Mouse (Mus musculus) gastrocnemius, adult 8-10 months (tissue): ENCODE measurements around the gene Gm45213. TPM values are rescaled to one million over a fixed set of nuclear protein-coding genes. Genes with fewer than 3 reads are reported as not detected.

ENCODE experiments used
- DNase-seq, 2 experiments: peaks; one replicate each; pipeline ENCODE4 v3.0.0; 2022; ENCODE audit warnings: low spot score in 2 of 2
- total RNA-seq, 4 experiments: library from RNA; stranded (reverse); gene quantifications; 2 replicates each; pipeline ENCODE4 v1.2.4; 2022

Gene Gm45213
- not detected for total RNA-seq

DNA sequence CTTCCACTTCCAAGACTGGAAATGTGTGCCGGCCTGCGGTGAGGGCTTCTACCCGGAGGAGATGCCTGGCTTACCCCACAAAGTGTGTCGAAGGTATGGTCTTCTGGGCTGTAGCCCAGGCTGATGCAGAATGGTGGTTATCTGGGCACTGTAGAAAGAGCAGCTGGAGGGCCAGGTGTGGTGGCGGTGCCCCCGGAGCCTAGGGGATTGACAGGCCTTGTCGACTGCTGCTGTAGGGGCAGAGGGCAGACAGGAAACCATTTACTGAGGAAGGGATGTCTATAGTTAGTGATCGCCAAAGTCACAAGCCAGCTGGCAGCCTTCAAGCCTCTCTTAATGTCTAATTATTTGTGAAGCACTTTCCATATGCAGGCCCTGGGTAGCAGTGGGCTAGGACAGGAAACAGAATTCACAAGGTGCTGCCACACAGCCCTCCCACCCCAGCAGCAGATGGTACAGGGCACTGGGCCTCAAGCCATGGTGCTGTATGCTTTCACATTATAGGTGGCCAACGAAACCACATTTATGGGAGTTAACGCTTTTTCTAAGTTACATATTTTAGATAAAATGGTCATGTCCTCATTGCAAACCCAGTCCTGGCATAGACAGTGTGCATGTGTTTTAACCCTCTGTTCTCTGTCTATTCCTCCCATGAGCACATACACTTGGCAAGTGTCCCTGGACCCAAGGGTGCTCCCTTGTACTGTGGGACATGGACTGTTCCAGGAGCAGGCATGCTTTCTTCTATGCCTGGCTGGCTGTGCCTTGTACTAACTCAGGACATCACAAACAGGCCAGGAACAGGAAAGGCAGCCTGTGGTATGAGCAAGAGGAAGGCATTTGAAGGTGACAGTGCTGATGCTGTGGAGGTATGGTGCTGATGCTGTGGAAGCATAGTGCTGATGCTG is at the start of gene Gm45213:
TSS of gene Gm45213 (plus strand) at position 51 of the 908 bp plus-strand sequence.
- DNase-seq: no peak

DNA sequence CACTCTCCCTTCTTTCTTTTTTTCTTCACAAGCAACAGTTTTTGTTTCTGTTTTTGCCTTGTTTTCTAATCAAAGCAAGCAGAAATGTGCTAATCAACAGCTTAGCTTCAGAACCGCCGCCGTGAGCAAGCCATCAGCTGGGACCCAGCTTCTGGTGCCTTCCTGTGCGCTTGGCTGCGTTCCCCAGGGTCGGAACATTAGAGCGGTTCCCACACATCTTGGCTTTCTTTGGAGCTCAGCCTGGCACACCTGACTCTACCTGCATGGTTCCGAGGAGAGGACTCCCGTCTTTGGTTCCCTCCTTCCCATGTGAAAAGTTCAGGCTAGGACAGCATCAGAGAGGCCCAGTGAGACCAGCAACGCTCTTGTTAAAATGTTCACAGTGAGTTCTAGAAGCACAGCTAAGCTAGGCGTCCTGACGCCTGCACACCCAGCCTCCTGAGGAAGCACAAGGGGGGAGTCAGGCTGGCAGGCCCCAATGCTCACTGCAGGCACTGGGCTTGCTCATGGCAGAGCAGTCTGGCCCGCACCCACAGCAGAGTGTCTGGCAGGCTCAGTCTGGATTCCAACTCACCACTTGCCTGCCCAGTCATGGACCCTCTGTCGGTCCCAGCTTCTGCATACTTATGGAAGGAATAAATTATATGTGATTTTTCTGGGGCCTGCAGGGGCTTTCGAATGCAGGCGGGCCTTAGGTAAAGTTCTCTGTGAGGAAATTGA is 42.2 kb upstream of the Gm45213 start:
- no peak for DNase-seq

DNA sequence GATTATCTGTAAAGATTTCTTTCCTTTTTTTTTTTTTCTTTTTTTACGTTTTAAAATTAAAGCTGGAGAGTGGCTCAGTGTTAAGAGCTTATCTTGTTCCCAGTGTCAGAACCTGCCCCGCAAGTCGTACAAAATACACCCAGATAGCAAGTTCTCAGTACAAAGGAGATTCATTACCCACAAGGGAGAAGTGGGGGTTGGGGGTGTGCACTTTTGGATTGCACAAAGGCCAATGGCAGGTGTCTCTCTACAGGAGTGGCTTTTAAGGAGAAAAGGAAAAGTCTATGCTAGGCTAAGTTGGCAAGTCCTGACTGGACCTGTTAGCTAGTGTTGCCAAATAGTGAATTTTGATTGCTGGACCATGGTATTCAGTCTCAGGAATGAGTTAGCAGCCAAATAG is 41.6 kb upstream of the Gm45213 start:
- no peak for DNase-seq

DNA sequence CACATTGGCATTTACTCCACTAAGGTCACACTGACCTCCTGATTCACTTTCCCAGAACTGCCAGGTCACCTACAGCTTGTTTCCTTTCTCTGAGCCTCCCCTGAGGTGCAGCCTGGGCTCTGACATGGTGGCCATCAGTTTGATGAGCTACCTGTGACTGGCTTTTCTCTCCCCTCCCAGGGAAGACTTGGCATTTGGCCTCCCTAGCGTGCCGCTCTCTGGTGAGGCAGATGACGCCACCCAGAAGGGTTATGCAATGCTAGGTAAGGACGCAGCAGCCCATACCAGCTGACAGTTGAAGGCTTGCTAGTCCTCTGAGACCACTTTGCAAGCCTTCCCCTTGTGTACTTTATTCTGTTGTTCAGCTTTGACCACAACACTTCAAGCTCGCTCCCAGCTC is 40.0 kb upstream of the Gm45213 start:
- DNase-seq: no peak

DNA sequence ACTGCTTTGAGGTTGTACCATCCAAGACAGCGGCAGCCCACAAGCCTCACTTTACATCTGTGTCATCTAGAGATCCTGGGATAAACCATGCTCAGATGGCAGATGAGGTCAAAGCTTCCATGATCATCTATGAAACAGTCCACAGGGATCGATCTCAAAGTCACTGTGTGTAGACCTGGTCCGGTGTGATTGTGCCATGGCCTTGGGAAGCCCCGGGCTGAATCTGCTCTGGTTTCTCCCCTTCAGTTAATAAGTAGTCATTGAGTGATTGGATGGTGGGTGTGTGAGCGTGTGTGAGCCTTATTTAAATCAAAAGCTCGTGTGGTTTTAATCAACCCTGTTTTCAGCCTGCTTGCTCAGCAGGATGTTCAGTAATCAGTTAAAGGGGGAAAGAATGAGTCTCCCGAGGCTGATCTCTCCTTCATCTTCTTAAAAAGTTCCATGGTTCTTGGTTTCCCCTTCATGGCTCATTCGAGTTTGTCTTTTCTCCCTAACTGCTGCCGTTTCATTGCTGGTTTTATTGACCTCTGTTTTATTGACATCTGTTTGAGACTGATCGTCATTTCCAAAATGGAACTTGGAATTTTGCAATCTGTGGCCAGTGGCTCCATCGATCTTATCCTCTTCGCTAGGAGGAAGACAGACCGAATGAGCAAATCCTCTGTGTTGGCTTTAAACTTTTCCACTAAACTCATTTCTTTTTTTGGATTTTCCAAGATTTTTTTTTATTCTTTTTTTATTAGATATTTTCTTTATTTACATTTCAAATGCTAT is 39.4 kb upstream of the Gm45213 start:
- no peak for DNase-seq

DNA sequence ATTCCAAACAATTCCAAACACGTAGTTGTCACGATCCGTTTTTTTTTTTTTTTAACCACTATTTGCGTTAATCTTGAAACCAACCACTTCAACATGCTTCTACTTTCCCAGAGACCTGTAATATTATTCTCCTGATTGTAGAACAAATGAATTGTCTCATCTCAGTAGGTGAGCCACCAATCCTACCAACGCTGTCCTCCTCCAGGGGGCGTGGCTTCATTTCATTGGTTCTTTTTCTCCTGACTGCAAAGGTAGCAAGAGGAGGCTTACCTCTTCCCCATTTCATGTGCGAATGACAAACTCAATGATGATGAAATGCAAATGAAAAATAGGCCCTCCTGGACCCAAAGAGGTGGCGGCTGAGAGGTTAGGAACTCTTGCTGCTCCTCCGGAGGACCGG is 38.3 kb upstream of the Gm45213 start:
- DNase-seq: no peak

DNA sequence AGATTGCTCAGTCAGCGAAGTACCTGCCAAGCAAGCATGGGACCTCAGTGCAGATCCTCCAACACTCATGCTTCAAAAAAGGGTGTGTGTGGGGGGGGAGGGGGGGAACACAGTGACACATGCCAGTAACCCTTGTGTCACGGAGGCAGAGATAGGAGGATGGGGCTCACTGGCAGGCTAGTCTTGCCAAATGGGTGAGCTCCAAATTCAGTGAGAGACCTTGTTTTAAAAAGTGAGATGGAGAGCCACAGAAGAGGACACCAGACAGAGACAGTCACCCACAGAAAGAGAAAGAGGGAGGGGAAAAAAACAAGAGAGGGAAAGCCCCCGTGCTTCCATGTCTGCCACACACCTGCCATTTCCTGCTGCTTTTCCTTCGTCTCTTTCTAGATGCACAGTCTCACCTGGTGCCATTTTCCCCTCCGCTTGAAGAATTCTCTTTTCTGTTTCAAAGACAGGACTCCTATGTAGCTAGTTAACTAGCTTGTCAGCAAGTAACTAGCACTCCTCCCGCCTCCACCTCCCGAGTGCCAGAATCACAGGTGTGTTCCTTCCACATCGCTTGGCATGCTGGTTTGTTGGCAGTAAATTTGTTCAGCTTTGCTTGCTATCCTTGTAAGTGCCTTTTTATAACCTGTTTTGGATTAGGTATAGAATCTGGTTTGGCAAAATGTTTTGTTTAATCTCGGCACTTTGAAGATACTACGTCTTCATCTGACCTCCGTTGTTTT is 35.1 kb upstream of the Gm45213 start:
- DNase-seq: no peak

DNA sequence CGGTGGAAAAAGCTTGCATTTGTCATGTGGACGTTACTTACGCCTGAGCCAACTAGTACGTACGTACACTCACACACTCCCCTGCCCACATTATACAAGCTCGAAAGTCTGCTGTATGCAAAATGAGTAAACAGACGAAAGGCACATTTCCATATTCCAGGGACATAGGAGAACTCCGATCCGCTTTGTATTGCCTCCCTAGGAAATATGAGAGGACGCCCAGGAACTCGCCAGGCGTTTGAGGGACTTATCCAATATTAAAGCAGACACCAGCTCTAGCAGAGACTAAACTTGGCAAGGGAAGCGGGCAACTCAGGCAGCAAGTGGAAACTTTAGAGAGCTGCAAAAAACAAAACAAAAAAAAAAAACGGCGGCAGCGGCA is 34.5 kb upstream of the Gm45213 start:
- DNase-seq: no peak

DNA sequence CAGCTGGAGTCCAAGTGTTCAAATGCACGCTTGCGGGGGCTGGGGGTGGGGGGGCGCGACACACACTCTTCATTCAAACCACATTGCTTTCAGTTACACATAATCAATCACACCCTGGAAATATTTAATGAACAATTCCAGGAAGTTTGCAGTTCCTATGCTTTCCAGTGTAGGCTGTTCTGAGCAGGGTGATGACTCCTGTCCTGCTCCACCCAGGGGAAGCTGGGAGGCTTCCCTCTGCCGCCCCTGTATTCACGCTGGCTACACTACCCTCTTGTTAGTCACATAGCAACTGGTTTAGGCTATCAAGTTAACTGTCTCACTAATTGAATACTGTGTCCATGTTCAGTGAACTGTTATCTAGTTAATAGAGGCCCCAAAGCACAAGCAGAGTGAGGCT is 32.9 kb upstream of the Gm45213 start:
- DNase-seq: no peak

DNA sequence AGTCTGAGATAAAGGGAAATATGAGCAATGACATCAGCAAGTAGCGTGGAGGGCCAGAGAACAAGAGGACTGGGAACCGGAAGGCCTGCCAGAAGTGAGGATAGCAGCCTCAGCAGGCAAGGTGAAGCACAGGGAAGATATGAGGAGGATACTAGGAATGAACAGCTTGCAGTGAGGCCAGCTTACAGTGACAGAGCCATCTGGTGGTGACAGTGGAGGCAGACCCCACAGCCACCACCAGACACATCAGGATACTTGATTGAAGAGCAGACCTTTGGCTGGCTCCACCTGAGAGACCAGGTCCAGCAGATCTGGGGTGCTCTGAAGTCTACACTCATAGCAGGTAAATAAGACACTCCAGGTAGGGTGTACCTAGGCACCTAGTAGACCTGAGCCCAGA is 15.7 kb upstream of the Gm45213 start:
- DNase-seq: no peak

DNA sequence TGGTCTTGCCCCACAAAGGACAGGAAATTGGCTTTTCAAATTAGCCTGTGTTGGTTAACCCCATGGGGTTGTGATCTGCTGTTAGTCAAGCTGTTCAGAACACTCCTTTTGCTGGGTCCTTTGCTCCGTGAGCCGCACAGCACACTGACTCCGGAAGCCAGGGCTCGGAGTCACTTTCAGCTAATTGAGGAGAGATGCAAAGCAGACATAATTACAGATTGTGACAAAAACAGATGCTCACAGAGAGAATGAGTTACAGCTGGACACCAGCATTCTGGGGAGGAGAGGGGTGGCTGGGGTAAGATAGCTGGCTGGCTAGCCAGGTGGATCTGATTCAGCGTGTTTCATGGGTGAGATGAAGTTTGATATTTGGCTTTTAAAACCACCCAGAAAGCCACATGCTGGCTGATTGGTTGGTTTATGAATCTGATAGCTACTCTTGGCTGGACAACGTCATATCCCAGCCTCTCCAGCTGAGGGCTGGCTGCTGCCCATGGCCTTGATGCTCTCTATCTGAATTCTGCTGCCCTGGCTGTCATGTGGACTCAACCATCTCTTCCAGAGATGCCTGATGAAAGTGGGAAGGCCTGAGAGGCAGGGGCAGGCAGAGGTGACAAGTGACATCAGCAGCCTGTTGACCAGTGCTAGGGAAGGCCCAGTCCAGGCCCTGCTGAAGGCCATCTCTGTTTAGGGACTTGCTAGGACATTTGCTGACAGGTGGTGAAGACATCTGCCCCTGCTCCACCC is 14.5 kb upstream of the Gm45213 start:
- no peak for DNase-seq

DNA sequence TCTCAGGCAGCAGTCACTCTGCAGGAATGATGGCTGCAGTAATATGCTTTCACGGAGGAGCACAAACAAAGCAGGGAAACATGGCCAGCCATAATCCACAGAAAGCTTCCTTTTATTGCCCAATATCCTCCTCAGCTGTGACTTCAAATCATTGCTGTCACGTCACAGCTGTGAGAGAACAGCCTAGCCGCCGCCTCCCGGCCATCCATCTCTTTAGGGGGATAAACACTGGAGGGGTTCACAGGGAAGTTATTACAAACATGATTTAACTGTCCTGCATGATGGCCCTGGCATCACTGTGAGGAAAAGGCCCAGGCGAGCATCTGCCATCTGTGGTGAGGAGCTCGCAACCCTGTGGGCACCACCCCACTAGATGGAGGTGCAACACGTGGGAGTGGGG is 6.6 kb upstream of the Gm45213 start:
- no peak for DNase-seq

DNA sequence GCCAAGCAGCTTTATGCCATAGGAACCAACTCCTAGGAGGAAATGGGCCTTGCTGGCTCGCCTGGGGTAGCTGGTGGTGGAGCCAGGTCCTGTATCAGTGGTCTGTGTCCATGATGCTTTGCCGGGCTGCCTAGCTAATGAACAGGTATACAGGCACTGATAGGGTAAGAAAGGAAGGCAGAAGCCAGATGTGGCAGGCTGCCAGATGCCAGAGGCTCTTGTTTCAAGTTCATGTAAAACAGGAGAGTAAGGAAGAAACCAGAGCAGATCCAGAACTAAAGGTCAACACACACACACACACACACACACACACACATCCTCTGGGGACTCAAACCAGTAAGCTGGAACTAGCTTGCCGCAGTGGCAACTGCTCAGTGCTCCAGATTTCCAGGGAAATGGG is 5.1 kb upstream of the Gm45213 start:
- DNase-seq: no peak

DNA sequence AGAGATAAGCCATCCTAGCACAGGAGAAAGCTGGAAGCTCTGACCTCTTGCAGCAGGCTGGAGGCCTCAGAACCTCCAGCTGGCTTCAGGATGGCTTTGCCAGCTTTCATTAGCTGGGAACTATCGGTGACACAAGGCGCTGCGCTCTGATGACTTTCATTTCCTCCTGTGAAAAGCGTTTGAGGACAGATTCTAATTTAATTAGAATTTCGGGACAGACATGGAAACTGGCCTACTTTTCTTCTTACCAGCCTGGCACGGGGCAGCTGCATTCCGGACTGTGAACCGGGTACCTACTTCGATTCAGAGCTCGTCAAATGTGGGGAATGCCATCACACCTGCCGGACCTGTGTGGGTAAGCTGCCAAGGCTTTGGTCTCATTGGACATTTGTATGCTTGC is 4.7 kb upstream of the Gm45213 start:
- DNase-seq: no peak

DNA sequence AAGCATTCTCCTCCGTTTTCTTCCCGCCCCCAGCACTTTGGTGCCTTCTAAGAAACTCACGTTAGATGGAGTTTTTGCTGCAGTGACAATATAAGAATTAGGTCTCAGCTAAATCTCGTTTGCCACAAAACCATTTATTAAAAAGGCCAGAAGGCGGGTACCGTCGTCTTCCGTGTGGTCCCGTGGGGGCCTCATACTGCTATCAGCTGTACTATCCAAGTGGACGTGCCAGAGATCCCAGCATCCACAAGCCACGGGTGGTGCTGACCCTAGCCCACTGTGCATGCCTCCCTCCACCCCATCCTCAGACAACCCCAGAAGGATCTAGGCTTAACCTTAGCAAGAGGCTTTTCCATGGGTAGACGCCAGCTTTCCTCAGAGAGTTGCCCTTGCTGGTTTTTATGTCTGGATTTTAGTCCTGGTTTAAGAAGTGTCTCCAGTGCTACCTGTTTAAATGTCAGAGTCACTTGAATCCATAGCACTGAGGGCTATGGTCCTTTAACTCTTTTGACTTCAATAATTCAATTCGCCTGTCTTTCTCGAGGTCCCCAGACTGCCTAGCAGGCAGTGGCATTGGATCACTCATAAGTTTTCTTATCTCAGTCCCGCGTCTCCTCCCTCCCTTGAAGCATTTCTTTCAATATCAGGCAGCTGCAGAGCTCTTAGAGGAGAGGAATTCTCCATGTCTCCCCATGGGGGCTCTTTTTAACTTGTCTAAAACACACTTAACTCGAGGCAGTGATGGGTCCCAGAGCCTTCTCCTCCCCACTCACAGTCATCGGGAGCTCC is 3.2 kb upstream of the Gm45213 start:
- no peak for DNase-seq

DNA sequence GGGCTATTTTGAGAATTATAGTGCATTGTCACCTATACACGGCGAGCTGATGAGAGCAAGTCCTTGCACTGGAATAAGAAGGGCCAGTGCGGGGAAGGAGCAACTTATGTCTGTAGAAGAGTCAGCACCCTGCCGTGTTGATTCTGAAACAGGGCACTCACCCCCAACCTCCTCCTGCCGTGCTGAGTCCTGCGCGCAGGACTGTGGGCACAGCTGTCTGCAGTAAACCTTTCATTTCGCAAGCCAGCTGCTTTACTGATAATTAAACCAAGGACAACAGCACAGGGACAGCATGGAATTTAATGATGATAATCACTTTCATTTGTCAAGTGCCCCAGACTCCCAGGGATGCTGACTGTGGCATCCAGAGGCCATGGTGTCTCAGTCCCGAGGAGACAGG is 1.2 kb downstream of the Gm45213 start:
- no peak for DNase-seq

DNA sequence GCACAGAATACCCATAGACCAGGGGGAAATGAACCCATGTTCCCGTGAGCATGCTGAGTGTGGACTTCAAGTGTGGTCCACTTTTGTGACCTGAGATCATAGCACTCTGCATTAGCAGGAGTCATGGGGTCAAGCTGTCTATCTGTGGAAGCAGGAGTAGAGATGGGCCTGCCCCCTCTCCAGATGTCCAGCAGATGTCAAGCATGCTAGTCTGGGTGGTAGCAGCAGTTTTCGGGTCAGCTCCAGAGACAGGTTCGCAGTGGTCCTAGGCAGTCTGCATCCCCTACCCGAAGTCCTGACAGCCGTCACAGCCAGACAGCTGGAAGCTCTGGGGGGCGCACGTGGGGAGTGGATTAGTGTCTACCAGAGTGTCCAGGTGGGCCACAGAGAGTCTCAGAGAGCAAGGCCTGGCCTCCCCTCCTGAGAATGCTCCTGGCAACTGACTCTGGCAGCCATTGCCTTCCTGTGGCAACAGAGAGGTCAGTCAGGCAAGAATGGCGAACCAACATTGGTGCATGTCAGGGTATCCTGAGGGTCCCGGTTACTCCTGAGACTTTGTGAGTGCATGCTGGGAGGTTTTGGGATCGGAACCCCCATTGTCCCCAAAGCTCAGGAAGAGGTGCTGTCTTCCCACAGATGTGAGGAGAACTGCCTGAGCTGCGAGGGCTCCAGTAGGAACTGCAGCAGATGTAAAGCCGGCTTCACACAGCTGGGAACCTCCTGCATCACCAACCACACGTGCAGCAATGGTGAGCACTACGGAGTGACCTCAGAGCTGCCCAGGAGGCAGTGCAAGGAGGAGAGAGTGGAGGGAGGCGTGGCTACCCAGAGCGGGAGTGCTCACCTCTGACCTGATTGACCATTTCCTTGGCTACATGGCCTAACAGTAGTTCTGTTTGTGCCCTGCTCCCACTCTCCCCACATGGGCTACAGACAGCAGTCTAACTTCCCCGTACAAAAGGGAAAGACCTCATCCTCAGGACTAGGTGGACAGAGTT is 3.8 kb downstream of the Gm45213 start:
- no peak for DNase-seq

DNA sequence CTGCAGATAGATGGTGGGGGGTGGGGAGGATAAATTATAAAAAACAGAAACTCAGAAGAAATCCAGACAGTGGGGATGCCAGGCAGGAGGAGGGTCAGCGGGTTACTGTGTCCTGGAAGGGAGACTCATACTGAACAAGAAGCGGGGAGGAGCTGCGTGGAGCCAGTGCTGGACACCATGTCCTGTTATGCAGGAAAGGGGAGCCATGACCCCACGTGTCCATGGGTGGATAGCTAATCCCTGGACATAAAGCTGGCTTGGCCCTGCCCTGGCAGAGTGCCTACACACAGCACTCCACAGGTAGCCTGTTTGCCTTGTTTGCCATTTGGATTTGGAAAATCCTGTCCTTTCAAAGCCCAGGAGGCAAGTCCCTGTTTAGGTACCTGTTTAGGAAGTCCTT is 4.6 kb downstream of the Gm45213 start:
- DNase-seq: no peak
